Mouse (Mus musculus) ES-Bruce4 (cell line): ENCODE results near the gene Mast1. TPM values are rescaled to one million over a fixed set of nuclear protein-coding genes. Genes with fewer than 3 reads are reported as not detected.
A peak's percentile ranks its signal among the peaks of the same experiment; 100 is the strongest.

Experiments used
- H3K27ac ChIP-seq: 2 replicates; pipeline ENCODE4 v1.5.1; 2012; ENCODE audit warnings: low read length, inconsistent platforms; ENCODE audit not compliant: insufficient read depth
- H3K27me3 ChIP-seq: 2 replicates; pipeline ENCODE4 v1.6.1; 2012; ENCODE audit warnings: mild to moderate bottlenecking, low read length, inconsistent platforms; ENCODE audit not compliant: control insufficient read depth, poor library complexity, insufficient read depth, severe bottlenecking
- H3K36me3 ChIP-seq: 2 replicates; pipeline ENCODE4 v1.6.1; 2012; ENCODE audit warnings: inconsistent platforms, mild to moderate bottlenecking, low read length, moderate library complexity; ENCODE audit not compliant: control insufficient read depth, poor library complexity, insufficient read depth, severe bottlenecking
- H3K4me1 ChIP-seq: one replicate; pipeline ENCODE4 v1.8.1; 2011; ENCODE audit warnings: low read length; ENCODE audit not compliant: control insufficient read depth, insufficient read depth
- H3K4me3 ChIP-seq: 2 replicates; pipeline ENCODE4 v1.5.1; 2011; ENCODE audit warnings: low read depth, mild to moderate bottlenecking, low read length
- H3K9ac ChIP-seq: 2 replicates; pipeline ENCODE4 v1.6.1; 2012; ENCODE audit warnings: low read depth, mild to moderate bottlenecking, inconsistent platforms; ENCODE audit not compliant: poor library complexity, severe bottlenecking
- H3K9me3 ChIP-seq: replicated peaks from 2 replicates; pipeline ENCODE4 v1.6.1; 2012; ENCODE audit warnings: mild to moderate bottlenecking, low read length, inconsistent platforms; ENCODE audit not compliant: control insufficient read depth, poor library complexity, insufficient read depth, severe bottlenecking
- CTCF ChIP-seq: IDR thresholded peaks from one replicate; pipeline ENCODE4 v1.8.1; 2011; ENCODE audit warnings: low read depth, low read length
- EP300 ChIP-seq: IDR thresholded peaks from 2 replicates; pipeline ENCODE4 v1.6.1; 2011; ENCODE audit warnings: low read depth, low read length; ENCODE audit not compliant: insufficient read depth
- POLR2A ChIP-seq: IDR thresholded peaks from one replicate; pipeline ENCODE4 v1.8.1; 2011; ENCODE audit warnings: low read length; ENCODE audit not compliant: insufficient read depth
- polyA plus RNA-seq: library from polyadenylated mRNA; stranded (reverse); fragments of >200 nt; gene quantifications from 2 replicates; pipeline ENCODE4 v1.2.4, GENCODE M21; 2011; ENCODE audit warnings: low read depth; ENCODE audit not compliant: missing spikeins, insufficient read depth, insufficient read length

Gene Mast1
- polyA plus RNA-seq, 1 experiment = 1.5 TPM

- Histone ChIP-seq H3K36me3 (no peaks in the 10 kb centered on the region), H3K27me3 (no peaks in the 10 kb centered on the region), H3K4me1 (no peaks in the 10 kb centered on the region), H3K4me3 (peak overlapping the region; percentile 63), H3K9ac (peak overlapping the region; percentile 14; the same call in 1 of the 2 replicates), H3K9me3 (no peaks in the 10 kb centered on the region), H3K27ac (no peak overlapping the region)
- TF ChIP-seq CTCF = peak; percentile 84
- TF ChIP-seq EP300 = no peak
These were observed 8.5 kb downstream of the Mast1 start for GRCm38 (mm10) chr8:84928456-84929306.

GRCm38 (mm10) chr8:84927513-84927912 lies 9.6 kb downstream of the Mast1 start:
- H3K4me3 ChIP-seq = no peak overlapping the region
- no peak overlapping the region for H3K27ac ChIP-seq
- H3K9ac ChIP-seq = no peak overlapping the region
- no peaks in the 10 kb centered on the region for H3K36me3 ChIP-seq
- H3K9me3 ChIP-seq = no peaks in the 10 kb centered on the region
- no peaks in the 10 kb centered on the region for H3K4me1 ChIP-seq
- no peaks in the 10 kb centered on the region for H3K27me3 ChIP-seq
- TF ChIP-seq EP300 = no peak
- no peak for TF ChIP-seq POLR2A
- TF ChIP-seq CTCF = no peak

DNA sequence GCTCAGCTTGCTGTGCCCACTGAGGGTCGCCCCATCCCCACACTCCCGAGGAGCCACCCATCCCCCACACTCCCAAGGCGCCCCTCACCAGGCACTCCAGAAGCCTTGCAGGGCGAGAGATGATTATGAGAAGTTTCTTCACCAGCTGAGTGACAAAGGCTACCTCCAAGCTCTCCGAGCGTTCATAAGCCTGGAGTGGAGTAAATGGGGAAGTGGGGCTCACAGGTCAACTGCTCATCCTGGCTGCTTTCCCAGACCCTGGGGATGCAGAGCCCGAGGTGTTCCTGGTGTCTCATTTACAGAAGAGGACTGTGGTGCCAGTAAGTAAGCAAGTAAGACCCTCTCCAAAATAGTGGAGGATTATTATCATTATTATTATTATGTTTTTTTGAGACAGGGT lies 11.6 kb downstream of the Mast1 start:
- TF ChIP-seq CTCF = no peak
- TF ChIP-seq POLR2A = no peak
- TF ChIP-seq EP300 = no peak
- Histone ChIP-seq H3K27me3 (no peaks in the 10 kb centered on the region), H3K9ac (no peak overlapping the region), H3K4me3 (no peak overlapping the region), H3K4me1 (no peaks in the 10 kb centered on the region), H3K36me3 (peaks cover 9% of the 10 kb centered on the region), H3K9me3 (no peaks in the 10 kb centered on the region), H3K27ac (no peak overlapping the region)

- no peak overlapping the region for H3K9ac ChIP-seq
- no peak overlapping the region for H3K4me3 ChIP-seq
- peaks cover 16% of the 10 kb centered on the region for H3K36me3 ChIP-seq
- peaks cover under 1% of the 10 kb centered on the region for H3K4me1 ChIP-seq
- TF ChIP-seq EP300 (no peak), CTCF (no peak), POLR2A (no peak)
- H3K9me3 ChIP-seq = no peaks in the 10 kb centered on the region
- no peak overlapping the region for H3K27ac ChIP-seq
- H3K27me3 ChIP-seq = no peaks in the 10 kb centered on the region
These were observed 15.6 kb downstream of the Mast1 start for GRCm38 (mm10) chr8:84921596-84921995.

- no peak overlapping the region for H3K27ac ChIP-seq
- H3K4me3 ChIP-seq = peak overlapping the region; percentile 24; the same call in 1 of the 2 replicates
- H3K4me1 ChIP-seq = peaks cover 3% of the 10 kb centered on the region
- no peaks in the 10 kb centered on the region for H3K27me3 ChIP-seq
- H3K36me3 ChIP-seq = peaks cover 20% of the 10 kb centered on the region
- peak overlapping the region; percentile 21; the same call in 1 of the 2 replicates for H3K9ac ChIP-seq
- peaks cover 8% of the 10 kb centered on the region; the same call in 1 of the 2 replicates for H3K9me3 ChIP-seq
- TF ChIP-seq CTCF = no peak
These were observed 18.5 kb downstream of the Mast1 start for GRCm38 (mm10) chr8:84918646-84919045.

GRCm38 (mm10) chr8:84917781-84918180 lies 19.4 kb downstream of the Mast1 start:
- H3K4me1 ChIP-seq = peaks cover 3% of the 10 kb centered on the region
- H3K9ac ChIP-seq = peak overlapping the region; percentile 21
- peaks cover 20% of the 10 kb centered on the region for H3K36me3 ChIP-seq
- H3K27me3 ChIP-seq = no peaks in the 10 kb centered on the region
- H3K4me3 ChIP-seq = peak overlapping the region; percentile 11
- TF ChIP-seq CTCF (no peak), POLR2A (no peak), EP300 (no peak)
- peaks cover 8% of the 10 kb centered on the region; the same call in 1 of the 2 replicates for H3K9me3 ChIP-seq
- H3K27ac ChIP-seq = no peak overlapping the region
